Mouse (Mus musculus): ENCODE data around the gene Picalm. TPM values are rescaled to one million over a fixed set of nuclear protein-coding genes. Genes with fewer than 3 reads are reported as not detected.

Gene Picalm
- polyA plus RNA-seq, 1 experiment, result 177 TPM

- no peaks in the 10 kb centered on the region for H3K36me3 ChIP-seq (ENCODE audit: control insufficient read depth, insufficient read depth, low read length, poor library complexity, severe bottlenecking)
- no peaks in the 10 kb centered on the region for H3K9me3 ChIP-seq (replicated peaks; ENCODE audit: control insufficient read depth, insufficient read depth, low read length, poor library complexity, severe bottlenecking)
- no peak overlapping the region for H3K4me3 ChIP-seq (ENCODE audit: low read depth, low read length)
- no peaks in the 10 kb centered on the region for H3K4me1 ChIP-seq (ENCODE audit: control insufficient read depth, insufficient read depth, low read length)
- H3K27me3 ChIP-seq (ENCODE audit: control insufficient read depth, insufficient read depth, low read length, poor library complexity, severe bottlenecking), result no peaks in the 10 kb centered on the region
- H3K9ac ChIP-seq (ENCODE audit: low read depth, poor library complexity, severe bottlenecking), result no peak overlapping the region
- no peak overlapping the region for H3K27ac ChIP-seq (ENCODE audit: insufficient read depth, low read length)
- TF ChIP-seq CTCF (IDR thresholded peaks at IDR 0.05; ENCODE audit: low read depth, low read length), result no peak
- TF ChIP-seq EP300 (IDR thresholded peaks at IDR 0.05; ENCODE audit: insufficient read depth, low read depth, low read length), result no peak
- no peak for TF ChIP-seq POLR2A (IDR thresholded peaks at IDR 0.05; ENCODE audit: insufficient read depth, low read length)
These were observed 30.8 kb upstream of the Picalm start for GRCm38 (mm10) chr7:90099248-90099647.

DNA sequence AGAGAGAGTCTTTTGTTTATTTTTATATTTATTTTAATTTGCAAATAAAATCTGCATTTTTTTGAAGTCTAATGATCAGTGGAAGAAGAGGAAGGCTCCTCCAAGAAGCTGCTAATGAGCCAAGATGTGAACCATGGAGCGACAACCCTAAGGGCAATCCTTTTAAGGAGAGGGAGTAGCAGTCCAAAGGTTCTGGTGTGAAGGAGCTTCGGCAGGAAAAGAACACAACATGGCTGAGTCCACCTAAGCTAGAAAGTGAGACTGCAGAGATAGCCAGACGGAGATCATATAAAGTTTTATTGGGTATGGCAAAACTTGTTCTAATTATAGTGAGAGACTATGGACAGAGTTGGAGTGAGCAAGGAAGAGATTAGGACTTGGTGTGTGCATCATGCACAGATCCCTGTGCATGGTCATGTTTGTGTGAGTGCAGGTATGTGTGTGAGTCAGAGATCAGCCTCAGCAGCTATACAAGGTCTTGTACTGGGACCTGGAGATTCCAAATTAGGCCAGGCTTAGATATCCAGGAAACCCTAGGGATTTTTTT is 29.3 kb upstream of the Picalm start:
- H3K9me3 ChIP-seq (replicated peaks; ENCODE audit: control insufficient read depth, insufficient read depth, low read length, poor library complexity, severe bottlenecking), result no peaks in the 10 kb centered on the region
- H3K9ac ChIP-seq (ENCODE audit: low read depth, poor library complexity, severe bottlenecking), result no peak overlapping the region
- H3K27ac ChIP-seq (ENCODE audit: insufficient read depth, low read length), result no peak overlapping the region
- no peaks in the 10 kb centered on the region for H3K27me3 ChIP-seq (ENCODE audit: control insufficient read depth, insufficient read depth, low read length, poor library complexity, severe bottlenecking)
- no peaks in the 10 kb centered on the region for H3K4me1 ChIP-seq (ENCODE audit: control insufficient read depth, insufficient read depth, low read length)
- H3K36me3 ChIP-seq (ENCODE audit: control insufficient read depth, insufficient read depth, low read length, poor library complexity, severe bottlenecking), result no peaks in the 10 kb centered on the region
- H3K4me3 ChIP-seq (ENCODE audit: low read depth, low read length), result no peak overlapping the region
- TF ChIP-seq POLR2A (IDR thresholded peaks at IDR 0.05; ENCODE audit: insufficient read depth, low read length) (no peak), CTCF (IDR thresholded peaks at IDR 0.05; ENCODE audit: low read depth, low read length) (no peak), EP300 (IDR thresholded peaks at IDR 0.05; ENCODE audit: insufficient read depth, low read depth, low read length) (no peak)

DNA sequence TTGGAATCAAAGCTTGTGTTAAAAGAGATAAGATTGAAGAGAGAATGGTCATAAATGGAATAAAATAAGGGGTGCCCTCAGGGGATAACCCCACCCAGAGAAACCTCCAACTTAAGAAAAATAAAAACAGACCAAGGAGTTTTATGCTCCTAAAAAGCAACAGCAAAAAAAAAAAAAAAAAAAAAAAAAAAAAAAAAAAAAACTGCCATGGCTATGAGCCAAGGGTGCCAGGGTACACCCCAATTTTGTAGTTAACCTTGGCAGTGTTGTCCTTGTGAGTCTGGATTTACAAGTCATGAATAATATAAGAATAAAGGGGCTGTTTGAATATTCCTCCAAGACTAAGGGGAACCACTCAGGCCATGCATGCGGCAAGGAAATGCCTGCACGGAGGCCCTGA is 13.9 kb upstream of the Picalm start:
- Histone ChIP-seq H3K9me3 (replicated peaks; ENCODE audit: control insufficient read depth, insufficient read depth, low read length, poor library complexity, severe bottlenecking) (no peaks in the 10 kb centered on the region), H3K4me3 (ENCODE audit: low read depth, low read length) (no peak overlapping the region), H3K4me1 (ENCODE audit: control insufficient read depth, insufficient read depth, low read length) (no peaks in the 10 kb centered on the region), H3K9ac (ENCODE audit: low read depth, poor library complexity, severe bottlenecking) (no peak overlapping the region), H3K27me3 (ENCODE audit: control insufficient read depth, insufficient read depth, low read length, poor library complexity, severe bottlenecking) (no peaks in the 10 kb centered on the region), H3K36me3 (ENCODE audit: control insufficient read depth, insufficient read depth, low read length, poor library complexity, severe bottlenecking) (no peaks in the 10 kb centered on the region), H3K27ac (ENCODE audit: insufficient read depth, low read length) (no peak overlapping the region)
- no peak for TF ChIP-seq CTCF (IDR thresholded peaks at IDR 0.05; ENCODE audit: low read depth, low read length)
- no peak for TF ChIP-seq EP300 (IDR thresholded peaks at IDR 0.05; ENCODE audit: insufficient read depth, low read depth, low read length)
- TF ChIP-seq POLR2A (IDR thresholded peaks at IDR 0.05; ENCODE audit: insufficient read depth, low read length), result no peak

DNA sequence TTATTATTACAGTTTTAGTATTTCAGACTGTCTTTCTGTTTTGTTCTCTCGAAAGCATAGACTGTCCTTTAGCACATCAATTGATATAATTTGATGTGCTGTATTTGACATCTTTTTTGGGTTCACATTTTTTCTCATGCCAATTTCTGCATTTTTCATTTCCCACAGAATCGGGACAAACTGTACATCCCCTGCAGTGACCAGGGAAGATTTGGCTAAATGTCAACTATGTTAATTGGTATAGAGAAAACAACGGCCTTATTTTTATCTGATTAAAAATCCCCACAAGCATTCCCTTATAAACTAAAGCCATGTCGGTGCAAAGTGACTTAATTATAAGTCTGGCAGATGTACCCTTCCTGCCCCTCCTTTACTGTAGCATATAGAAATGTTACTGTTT is 9.9 kb upstream of the Picalm start:
- Histone ChIP-seq H3K4me1 (ENCODE audit: control insufficient read depth, insufficient read depth, low read length) (no peaks in the 10 kb centered on the region), H3K4me3 (ENCODE audit: low read depth, low read length) (no peak overlapping the region), H3K27me3 (ENCODE audit: control insufficient read depth, insufficient read depth, low read length, poor library complexity, severe bottlenecking) (no peaks in the 10 kb centered on the region), H3K27ac (ENCODE audit: insufficient read depth, low read length) (no peak overlapping the region), H3K9me3 (replicated peaks; ENCODE audit: control insufficient read depth, insufficient read depth, low read length, poor library complexity, severe bottlenecking) (no peaks in the 10 kb centered on the region), H3K9ac (ENCODE audit: low read depth, poor library complexity, severe bottlenecking) (no peak overlapping the region), H3K36me3 (ENCODE audit: control insufficient read depth, insufficient read depth, low read length, poor library complexity, severe bottlenecking) (no peaks in the 10 kb centered on the region)
- TF ChIP-seq POLR2A (IDR thresholded peaks at IDR 0.05; ENCODE audit: insufficient read depth, low read length) (no peak), CTCF (IDR thresholded peaks at IDR 0.05; ENCODE audit: low read depth, low read length) (no peak), EP300 (IDR thresholded peaks at IDR 0.05; ENCODE audit: insufficient read depth, low read depth, low read length) (no peak)

- H3K4me1 ChIP-seq (ENCODE audit: control insufficient read depth, insufficient read depth, low read length), result no peaks in the 10 kb centered on the region
- H3K36me3 ChIP-seq (ENCODE audit: control insufficient read depth, insufficient read depth, low read length, poor library complexity, severe bottlenecking), result no peaks in the 10 kb centered on the region
- no peak for TF ChIP-seq CTCF (IDR thresholded peaks at IDR 0.05; ENCODE audit: low read depth, low read length)
- TF ChIP-seq EP300 (IDR thresholded peaks at IDR 0.05; ENCODE audit: insufficient read depth, low read depth, low read length), result no peak
- TF ChIP-seq POLR2A (IDR thresholded peaks at IDR 0.05; ENCODE audit: insufficient read depth, low read length), result no peak
- H3K9me3 ChIP-seq (replicated peaks; ENCODE audit: control insufficient read depth, insufficient read depth, low read length, poor library complexity, severe bottlenecking), result no peaks in the 10 kb centered on the region
- no peaks in the 10 kb centered on the region for H3K27me3 ChIP-seq (ENCODE audit: control insufficient read depth, insufficient read depth, low read length, poor library complexity, severe bottlenecking)
- H3K27ac ChIP-seq (ENCODE audit: insufficient read depth, low read length), result no peak overlapping the region
- no peak overlapping the region for H3K4me3 ChIP-seq (ENCODE audit: low read depth, low read length)
- H3K9ac ChIP-seq (ENCODE audit: low read depth, poor library complexity, severe bottlenecking), result no peak overlapping the region
These were observed 5.0 kb upstream of the Picalm start for GRCm38 (mm10) chr7:90124991-90125390.

GRCm38 (mm10) chr7:90128631-90129200 is 1.3 kb upstream of the Picalm start:
- no peaks in the 10 kb centered on the region for H3K4me1 ChIP-seq (ENCODE audit: control insufficient read depth, insufficient read depth, low read length)
- no peak overlapping the region for H3K4me3 ChIP-seq (ENCODE audit: low read depth, low read length)
- no peaks in the 10 kb centered on the region for H3K9me3 ChIP-seq (replicated peaks; ENCODE audit: control insufficient read depth, insufficient read depth, low read length, poor library complexity, severe bottlenecking)
- H3K27me3 ChIP-seq (ENCODE audit: control insufficient read depth, insufficient read depth, low read length, poor library complexity, severe bottlenecking), result no peaks in the 10 kb centered on the region
- peak overlapping the region; percentile 96 for H3K9ac ChIP-seq (ENCODE audit: low read depth, poor library complexity, severe bottlenecking)
- TF ChIP-seq EP300 (IDR thresholded peaks at IDR 0.05; ENCODE audit: insufficient read depth, low read depth, low read length), result no peak
- no peaks in the 10 kb centered on the region for H3K36me3 ChIP-seq (ENCODE audit: control insufficient read depth, insufficient read depth, low read length, poor library complexity, severe bottlenecking)
- no peak overlapping the region for H3K27ac ChIP-seq (ENCODE audit: insufficient read depth, low read length)

All from ES-Bruce4 (cell line).